Mouse (Mus musculus) lung, adult 18-20 months (tissue): ENCODE results near the gene Ncoa6.

Experiments
- DNase-seq, 2 experiments: peaks; one replicate each; pipeline ENCODE4 v3.0.0; 2022; ENCODE audit warnings: mixed read lengths in 2 of 2

Ncoa6 gene

GRCm38 (mm10) chr2:155367635-155368284, 105.9 kb downstream of the Ncoa6 start:
- peak in 1 of 2 experiments; percentile 34 for DNase-seq

GRCm38 (mm10) chr2:155357686-155358399, 115.9 kb downstream of the Ncoa6 start:
- peak; percentile 16 to 18 for DNase-seq

GRCm38 (mm10) chr2:155356971-155357591, 116.6 kb downstream of the Ncoa6 start, which contains the start of gene Pigu:
Pigu (minus strand) TSS chr2:155357430.
- DNase-seq, result peak; percentile 96 to 97

GRCm38 (mm10) chr2:155354402-155354801, 119.3 kb downstream of the Ncoa6 start:
- no peak for DNase-seq

GRCm38 (mm10) chr2:155346670-155347069, 127.0 kb downstream of the Ncoa6 start:
- no peak for DNase-seq
